Mouse (Mus musculus): Measurements from ENCODE around the gene Tepp.

Tepp gene

GRCm38 (mm10) chr8:95362272-95362671, 51.9 kb downstream of the Tepp start:
- no peak for DNase-seq (ENCODE audit: low spot score in 2 of 2)

- DNase-seq (ENCODE audit: low spot score in 2 of 2): no peak
Measured at GRCm38 (mm10) chr8:95363849-95364248, 53.5 kb downstream of the Tepp start.

DNA sequence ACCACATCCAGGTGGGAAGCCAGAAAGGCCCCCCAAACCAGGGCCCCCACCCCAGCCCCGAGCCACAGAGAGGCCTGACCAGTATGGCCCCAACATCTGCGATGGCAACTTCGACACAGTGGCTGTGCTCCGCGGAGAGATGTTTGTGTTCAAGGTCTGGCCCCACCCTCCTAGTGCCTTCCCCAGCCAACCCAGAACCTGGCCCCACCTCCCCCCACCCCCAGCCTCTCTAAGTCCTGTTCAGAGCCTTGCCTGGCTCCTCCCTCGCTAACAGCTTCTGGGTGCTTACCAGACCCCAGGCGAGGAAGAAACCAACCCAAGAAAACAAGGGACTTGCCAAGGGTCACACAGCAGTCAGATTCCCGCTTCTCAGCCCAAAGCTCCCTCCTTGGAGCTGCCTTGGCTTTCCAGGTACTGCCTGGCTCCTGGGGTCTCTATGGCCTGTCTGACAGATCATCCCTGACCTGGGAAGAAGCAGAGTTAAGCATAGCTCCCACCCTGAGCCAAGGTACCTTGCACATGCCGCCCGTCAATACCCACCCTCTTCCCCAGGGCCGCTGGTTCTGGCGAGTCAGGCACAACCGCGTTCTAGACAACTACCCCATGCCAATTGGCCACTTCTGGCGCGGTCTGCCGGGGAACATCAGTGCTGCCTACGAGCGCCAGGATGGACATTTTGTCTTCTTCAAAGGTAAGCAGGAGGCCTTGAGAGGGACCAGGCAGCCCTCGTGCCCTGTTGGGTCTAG, 59.4 kb downstream of the Tepp start:
- DNase-seq (ENCODE audit: low spot score in 2 of 2): no peak

DNA sequence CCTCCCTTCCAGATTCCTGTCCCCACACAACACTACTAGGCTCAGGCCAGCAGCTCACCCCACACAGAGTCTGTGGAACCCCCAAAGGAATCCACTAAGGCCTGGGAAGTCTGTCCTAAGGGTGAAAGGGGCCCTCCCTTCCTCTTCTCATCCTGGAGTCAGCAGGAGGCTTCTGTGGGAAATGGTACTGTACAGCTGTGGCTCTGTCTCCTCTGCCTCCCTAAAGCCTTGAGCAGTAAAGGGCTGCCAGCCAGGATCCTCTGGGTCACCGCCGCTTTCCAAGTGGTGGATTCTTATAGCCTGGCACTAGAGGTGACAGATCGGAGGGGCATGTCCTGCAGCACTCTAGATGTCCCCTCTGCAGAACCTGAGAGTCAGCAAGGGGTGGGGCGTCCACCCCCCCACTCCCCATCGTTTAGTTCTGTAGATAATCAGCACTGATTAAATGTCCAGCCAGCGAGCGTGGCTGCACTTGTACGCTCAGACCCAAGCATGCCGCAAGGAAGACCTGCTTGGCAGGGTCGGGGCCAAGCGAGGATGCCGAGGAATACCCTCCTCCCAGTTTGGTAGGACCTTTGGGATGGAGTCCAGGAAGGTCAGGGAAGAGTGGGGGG, 63.1 kb downstream of the Tepp start:
- DNase-seq (ENCODE audit: low spot score in 2 of 2): no peak

GRCm38 (mm10) chr8:95374429-95374828, 64.1 kb downstream of the Tepp start:
- no peak for DNase-seq (ENCODE audit: low spot score in 2 of 2)

- no peak for DNase-seq (ENCODE audit: low spot score in 2 of 2)
Measured at GRCm38 (mm10) chr8:95375374-95375930, 65.1 kb downstream of the Tepp start.
